Mouse (Mus musculus) hindbrain, embryonic 16.5 days (tissue): ENCODE data around the gene Agbl4. TPM values are rescaled to one million over a fixed set of nuclear protein-coding genes. Genes with fewer than 3 reads are reported as not detected.

Source experiments
- ATAC-seq: fragments of 200-750 bp; cut with Nextera tagmentation; 2 replicates; pipeline ENCODE4 v1.8.0; 2017; ENCODE audit warnings: moderate TSS enrichment, moderate library complexity
- H3K27ac ChIP-seq: fragments of 300-500 bp; sonication (generic); 2 replicates; pipeline ENCODE4 v1.5.1; 2014; ENCODE audit warnings: low read depth, mild to moderate bottlenecking, control low read depth, low read length, moderate library complexity
- H3K27me3 ChIP-seq: fragments of 300-500 bp; sonication (generic); replicated peaks from 2 replicates; pipeline ENCODE4 v1.6.1; 2014; ENCODE audit warnings: low read length; ENCODE audit not compliant: control insufficient read depth, insufficient read depth
- H3K36me3 ChIP-seq: fragments of 300-500 bp; sonication (generic); 2 replicates; pipeline ENCODE4 v1.6.1; 2014; ENCODE audit warnings: mild to moderate bottlenecking, low read length, moderate library complexity, mixed read lengths; ENCODE audit not compliant: control insufficient read depth, insufficient read depth
- H3K4me1 ChIP-seq: fragments of 300-500 bp; sonication (generic); 2 replicates; pipeline ENCODE4 v1.6.1; 2014; ENCODE audit warnings: low read depth, low read length; ENCODE audit not compliant: control insufficient read depth, insufficient read depth
- H3K4me2 ChIP-seq: fragments of 300-500 bp; sonication (generic); 2 replicates; pipeline ENCODE4 v1.6.1; 2014; ENCODE audit warnings: mild to moderate bottlenecking, low read length, control low read depth, moderate library complexity
- H3K4me3 ChIP-seq: fragments of 300-500 bp; sonication (generic); 2 replicates; pipeline ENCODE4 v1.5.1; 2014; ENCODE audit warnings: mild to moderate bottlenecking, low read length, control low read depth, moderate library complexity
- H3K9ac ChIP-seq: fragments of 300-500 bp; sonication (generic); 2 replicates; pipeline ENCODE4 v1.6.1; 2014; ENCODE audit warnings: low read depth, mild to moderate bottlenecking, control low read depth, low read length, moderate library complexity
- H3K9me3 ChIP-seq: fragments of 300-500 bp; sonication (generic); 2 replicates; pipeline ENCODE4 v1.6.1; 2014; ENCODE audit warnings: mild to moderate bottlenecking, low read length, moderate library complexity; ENCODE audit not compliant: control insufficient read depth
- WGBS: fragments of 180-500 bp; shearing (Covaris S2); extraction: QIAGEN DNeasy Blood & Tissue Kit; methylation state at CpG from one replicate; pipeline ENCODE4 v1.1.7; 2014; 5-methylcytosine and 5-hydroxymethylcytosine counted together
- polyA plus RNA-seq: library from polyadenylated mRNA; unstranded; fragments of >200 nt; fragmentation: Nextera tagmentation; extraction: Ambion mirVana; gene quantifications from 2 replicates; pipeline ENCODE4 v1.2.1, GENCODE M21; 2015

Agbl4 gene
- polyA plus RNA-seq, 1 experiment from 2014 or later: 4.8 TPM

- Histone ChIP-seq H3K9ac (no peak overlapping the region), H3K4me2 (no peak overlapping the region), H3K27ac (no peak overlapping the region), H3K4me1 (no peaks in the 10 kb centered on the region), H3K36me3 (peaks cover 14% of the 10 kb centered on the region), H3K27me3 (no peaks in the 10 kb centered on the region), H3K9me3 (no peaks in the 10 kb centered on the region), H3K4me3 (no peak overlapping the region)
- peak; percentile 32; the same call in 1 of the 2 replicates for ATAC-seq
- 69% methylated on average over 5 of the region's 5 CpGs for WGBS
Observed at GRCm38 (mm10) chr4:111432013-111432412, 1034.6 kb downstream of the Agbl4 start.

GRCm38 (mm10) chr4:111432417-111432816, 1035.0 kb downstream of the Agbl4 start:
- Histone ChIP-seq H3K27me3 (no peaks in the 10 kb centered on the region), H3K4me1 (no peaks in the 10 kb centered on the region), H3K9ac (no peak overlapping the region), H3K27ac (no peak overlapping the region), H3K4me3 (no peak overlapping the region), H3K9me3 (no peaks in the 10 kb centered on the region), H3K4me2 (no peak overlapping the region), H3K36me3 (peaks cover 14% of the 10 kb centered on the region)
- no peak for ATAC-seq
- 84% methylated on average over 5 of the region's 5 CpGs for WGBS

GRCm38 (mm10) chr4:111441709-111442108, 1044.2 kb downstream of the Agbl4 start:
- Histone ChIP-seq H3K9me3 (no peaks in the 10 kb centered on the region), H3K9ac (no peak overlapping the region), H3K27ac (no peak overlapping the region), H3K36me3 (no peaks in the 10 kb centered on the region), H3K4me1 (peaks cover 23% of the 10 kb centered on the region), H3K4me2 (no peak overlapping the region), H3K27me3 (no peaks in the 10 kb centered on the region), H3K4me3 (no peak overlapping the region)
- no peak for ATAC-seq
- WGBS: 76% methylated on average over 1 of the region's 1 CpGs

- Histone ChIP-seq H3K9me3 (no peaks in the 10 kb centered on the region), H3K4me3 (no peak overlapping the region), H3K4me2 (no peak overlapping the region), H3K27me3 (no peaks in the 10 kb centered on the region), H3K36me3 (no peaks in the 10 kb centered on the region), H3K9ac (no peak overlapping the region), H3K4me1 (peaks cover 23% of the 10 kb centered on the region), H3K27ac (0 out of 2 replicates have a peak overlapping the region, but pooled peaks have one; percentile 4)
- ATAC-seq: no peak
- 50% methylated on average over 1 of the region's 1 CpGs for WGBS
Observed at GRCm38 (mm10) chr4:111442435-111443238, 1045.2 kb downstream of the Agbl4 start.

GRCm38 (mm10) chr4:111443906-111444615, 1046.6 kb downstream of the Agbl4 start:
- no peaks in the 10 kb centered on the region for H3K36me3 ChIP-seq
- H3K27ac ChIP-seq: peak overlapping the region; percentile 71
- no peak overlapping the region for H3K4me3 ChIP-seq
- H3K9ac ChIP-seq: 0 out of 2 replicates have a peak overlapping the region, but pooled peaks have one; percentile 22
- no peaks in the 10 kb centered on the region for H3K27me3 ChIP-seq
- peaks cover 23% of the 10 kb centered on the region for H3K4me1 ChIP-seq
- no peaks in the 10 kb centered on the region for H3K9me3 ChIP-seq
- no peak overlapping the region for H3K4me2 ChIP-seq
- ATAC-seq: peak; percentile 57
- 32% methylated on average over 10 of the region's 10 CpGs for WGBS

GRCm38 (mm10) chr4:111444616-111445160, 1047.2 kb downstream of the Agbl4 start:
- WGBS: 21% methylated on average over 1 of the region's 1 CpGs
- Histone ChIP-seq H3K9me3 (no peaks in the 10 kb centered on the region), H3K4me1 (peaks cover 23% of the 10 kb centered on the region), H3K4me3 (no peak overlapping the region), H3K36me3 (no peaks in the 10 kb centered on the region), H3K27ac (peak overlapping the region; percentile 51), H3K9ac (no peak overlapping the region), H3K4me2 (no peak overlapping the region), H3K27me3 (no peaks in the 10 kb centered on the region)
- ATAC-seq: peak; percentile 89

GRCm38 (mm10) chr4:111447918-111448317, 1050.5 kb downstream of the Agbl4 start:
- ATAC-seq: no peak
- 85% methylated on average over 3 of the region's 3 CpGs for WGBS
- no peaks in the 10 kb centered on the region; the same call in 1 of the 2 replicates for H3K36me3 ChIP-seq

GRCm38 (mm10) chr4:111448586-111448985, 1051.1 kb downstream of the Agbl4 start:
- 98% methylated on average over 4 of the region's 4 CpGs for WGBS
- Histone ChIP-seq H3K27ac (no peak overlapping the region), H3K4me2 (no peak overlapping the region), H3K4me1 (peaks cover 13% of the 10 kb centered on the region), H3K9me3 (no peaks in the 10 kb centered on the region), H3K27me3 (no peaks in the 10 kb centered on the region), H3K9ac (no peak overlapping the region), H3K36me3 (no peaks in the 10 kb centered on the region; the same call in 1 of the 2 replicates), H3K4me3 (no peak overlapping the region)
- ATAC-seq: no peak

More at GRCm38 (mm10) chr4:111447918-111448317, 1050.5 kb downstream of the Agbl4 start:
- Histone ChIP-seq H3K4me3 (no peak overlapping the region), H3K27ac (no peak overlapping the region), H3K9me3 (no peaks in the 10 kb centered on the region), H3K4me1 (peaks cover 19% of the 10 kb centered on the region), H3K27me3 (no peaks in the 10 kb centered on the region), H3K9ac (no peak overlapping the region), H3K4me2 (no peak overlapping the region)
